Mouse (Mus musculus): ENCODE results near the gene Orai3. TPM values are rescaled to one million over a fixed set of nuclear protein-coding genes. Genes with fewer than 3 reads are reported as not detected.

Orai3 gene
- polyA plus RNA-seq (2017; shearing (Covaris generic)) = 10 to 100 TPM; 20.0 to 30.8 TPM

DNA sequence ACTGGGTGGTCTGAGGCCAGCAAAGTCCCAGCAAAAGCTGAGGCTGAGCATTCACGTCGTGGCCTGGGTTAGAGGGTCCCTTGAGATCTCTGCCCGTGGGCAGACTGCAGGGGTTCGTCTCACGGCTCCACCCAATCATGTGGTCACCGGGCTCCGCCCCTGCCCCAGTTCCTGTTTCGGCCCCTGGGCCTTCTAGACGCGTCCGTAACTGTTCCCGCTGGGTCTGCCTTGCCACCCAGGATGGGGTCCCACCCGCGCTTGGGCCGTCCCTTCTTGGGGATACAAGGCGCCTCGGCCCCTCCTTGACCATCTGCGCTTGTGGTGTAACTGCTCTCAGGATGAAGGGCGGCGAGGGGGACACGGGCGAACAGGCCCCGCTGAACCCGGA lies at the start of gene Orai3:
TSS of gene Orai3 (plus strand) at position 165 of the 388 bp plus-strand sequence.

DNA sequence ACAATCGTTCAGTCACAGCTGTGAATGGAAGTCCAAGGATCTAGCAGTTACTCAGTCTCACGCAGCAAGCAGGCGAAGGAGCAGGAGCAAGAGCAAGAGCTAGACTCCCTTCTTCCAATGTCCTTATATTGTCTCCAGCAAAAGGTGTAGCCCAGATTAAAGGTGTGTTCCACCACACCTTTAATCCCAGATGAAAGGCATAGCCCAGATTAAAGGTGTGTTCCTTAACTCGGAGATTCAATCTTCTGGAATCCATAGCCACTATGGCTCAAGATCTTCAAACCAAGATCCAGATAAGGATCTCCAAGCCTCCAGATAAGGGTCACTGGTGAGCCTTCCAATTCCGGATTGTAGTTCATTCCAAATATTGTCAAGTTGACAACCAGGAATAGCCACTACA lies 37.5 kb upstream of the Orai3 start, which contains the start of gene Ctf2:
TSS of gene Ctf2 (minus strand) at position 101 of the 400 bp plus-strand sequence.

DNA sequence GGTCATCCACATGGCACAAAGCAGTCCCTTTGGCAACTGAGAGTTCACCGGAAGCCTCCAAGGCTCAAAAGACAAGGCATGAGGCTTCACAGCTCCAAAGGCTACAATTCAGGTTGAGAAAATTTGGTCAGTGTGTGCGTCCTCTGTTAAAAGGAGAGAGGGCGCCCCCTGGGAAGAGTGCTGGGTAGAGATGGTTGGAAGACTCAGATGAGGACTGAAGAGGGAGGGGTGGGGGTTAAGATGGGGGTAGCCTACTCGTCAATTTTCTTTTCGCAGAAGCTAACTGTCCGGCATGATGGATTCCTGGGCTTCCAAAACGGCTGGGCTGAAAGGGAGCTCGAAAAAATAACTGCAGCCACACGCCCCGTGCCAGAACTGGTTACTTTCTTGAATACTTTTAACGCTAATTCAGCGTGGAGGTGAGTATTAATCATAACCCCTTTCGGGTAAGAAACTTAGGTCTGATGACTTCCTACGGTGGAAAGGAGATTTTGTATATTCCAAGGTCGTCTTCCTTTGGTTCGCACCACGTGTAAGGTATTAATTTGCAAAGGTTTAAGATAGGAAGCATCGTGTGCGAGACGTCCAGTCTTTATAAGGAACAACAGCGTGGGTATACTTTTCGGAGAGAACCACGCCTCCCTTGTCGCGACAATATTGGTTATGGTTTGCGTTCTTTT lies 25.1 kb upstream of the Orai3 start, which contains the start of gene Fbxl19:
TSS of gene Fbxl19 (plus strand) at position 178 of the 680 bp plus-strand sequence.

DNA sequence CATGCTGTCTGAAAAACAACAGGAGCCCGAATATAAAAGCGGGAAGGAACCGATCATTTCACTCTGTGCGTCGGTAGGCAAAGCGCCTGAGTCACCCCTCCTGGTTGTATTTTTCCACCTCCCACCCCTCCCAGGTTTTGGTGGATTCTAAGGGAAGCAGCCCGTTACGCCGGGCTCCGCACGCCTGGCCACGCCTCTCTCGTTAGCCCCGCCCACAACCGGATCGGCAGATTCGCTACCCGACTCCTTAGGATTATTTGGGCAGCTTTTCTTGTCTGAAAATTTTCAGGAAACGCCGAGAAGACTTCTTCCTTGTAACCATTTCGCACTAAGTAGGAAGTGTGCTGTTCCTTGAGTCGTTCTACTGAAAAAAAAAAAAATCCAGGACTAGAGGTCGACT lies 6.8 kb downstream of the Orai3 start, which contains the start of gene Setd1a:
TSS of gene Setd1a (plus strand) at position 245 of the 400 bp plus-strand sequence.

DNA sequence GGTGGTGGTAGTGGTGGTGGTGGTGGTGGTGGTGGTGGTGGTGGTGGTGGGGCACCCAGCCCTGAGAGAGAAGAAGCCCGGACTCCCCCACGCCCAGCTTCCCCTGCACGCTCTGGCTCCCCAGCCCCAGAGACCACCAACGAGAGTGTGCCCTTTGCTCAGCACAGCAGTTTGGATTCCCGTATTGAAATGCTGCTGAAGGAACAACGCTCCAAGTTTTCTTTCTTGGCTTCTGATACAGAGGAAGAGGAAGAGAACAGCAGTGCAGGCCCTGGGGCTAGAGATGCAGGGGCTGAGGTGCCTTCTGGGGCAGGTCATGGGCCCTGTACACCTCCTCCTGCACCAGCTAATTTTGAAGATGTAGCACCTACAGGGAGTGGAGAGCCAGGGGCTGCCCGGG lies 15.7 kb downstream of the Orai3 start, which contains the start of gene Gm49388:
TSS of gene Gm49388 (plus strand) at position 301 of the 400 bp plus-strand sequence.

DNA sequence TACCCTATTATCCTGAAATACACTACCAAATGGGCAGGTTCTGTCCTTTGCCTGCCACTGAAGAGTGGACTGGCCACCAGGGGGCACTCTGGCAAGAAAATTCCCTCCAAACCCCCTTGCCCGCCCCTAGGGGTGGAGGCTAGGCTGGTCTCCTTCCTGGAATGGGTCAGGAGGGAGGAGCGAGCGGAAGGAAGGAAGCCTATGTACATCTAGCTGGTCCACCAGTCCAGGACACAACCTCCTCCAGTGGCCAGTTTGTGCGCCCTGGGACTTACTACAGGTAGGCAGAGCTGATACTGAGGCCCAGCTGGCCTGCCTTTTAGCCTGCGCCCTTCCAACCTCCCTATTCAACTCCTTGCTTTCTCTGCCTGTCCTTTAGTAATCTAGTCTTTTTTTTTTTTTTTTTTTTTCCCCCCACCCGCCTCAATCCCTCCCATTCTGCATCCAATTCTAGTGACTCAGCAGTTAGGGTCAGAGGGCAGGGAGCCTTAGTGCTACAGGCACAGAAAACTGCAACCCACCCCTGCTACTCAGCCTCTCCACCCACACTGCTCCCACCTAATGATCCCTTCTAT lies 30.9 kb downstream of the Orai3 start, which contains the start of gene Hsd3b7:
TSS of gene Hsd3b7 (plus strand) at position 170 of the 575 bp plus-strand sequence.

DNA sequence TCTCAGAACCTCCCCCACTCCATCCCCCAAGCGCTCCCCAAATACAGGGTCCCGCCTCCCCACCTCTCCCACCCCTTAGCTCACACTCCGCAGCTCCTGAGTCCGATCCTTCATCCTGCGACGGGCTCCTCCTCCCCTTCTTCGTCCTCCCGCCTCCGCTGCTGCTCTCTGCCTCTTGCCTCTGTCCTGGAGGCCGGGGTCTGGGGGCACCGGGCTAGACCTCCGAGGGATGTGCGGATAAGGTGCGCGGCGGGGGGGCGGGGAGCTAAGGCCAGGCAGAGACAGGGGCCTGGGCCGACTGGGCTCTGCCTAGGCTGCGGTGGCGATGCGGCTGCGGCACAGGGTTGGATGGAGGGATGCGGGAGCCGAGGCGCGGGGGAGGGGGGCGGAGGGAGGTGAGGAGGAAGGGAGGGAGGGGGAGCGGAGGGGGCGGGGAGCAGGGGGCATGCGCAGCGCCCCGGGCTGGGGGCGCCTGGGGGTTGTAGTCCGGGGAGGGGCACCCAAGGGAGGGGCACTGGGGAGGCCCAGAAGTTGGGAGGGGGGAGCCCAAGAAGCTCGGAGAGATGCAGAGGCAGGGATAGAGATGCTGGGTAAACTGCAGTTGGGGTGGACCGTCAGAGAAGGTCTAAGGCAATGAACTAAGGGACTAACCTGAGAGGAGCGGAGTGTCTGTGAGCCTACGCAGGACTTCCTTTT lies 54.7 kb downstream of the Orai3 start, which contains the start of the genes Stx4a and Stx1b:
TSS of gene Stx4a (plus strand) at position 119 of the 696 bp plus-strand sequence.
TSS of gene Stx1b (minus strand) at position 374 of the 696 bp plus-strand sequence.

Other genes starting within 250 kb of the Orai3 start
- 10 to 100 TPM; 11.5 to 15.8 TPM for gene Tmem265, start 208.4 kb upstream of the Orai3 start, polyA plus RNA-seq (2017; shearing (Covaris generic))
- gene Phkg2, start 196.5 kb upstream of the Orai3 start, polyA plus RNA-seq (2017; shearing (Covaris generic)) = 100 to 1,000 TPM; 108 to 132 TPM
- 1 to 10 TPM in 1 of 2 experiments, under 1 TPM in 1; 0.82 to 1.1 TPM for gene Ccdc189, start 181.2 kb upstream of the Orai3 start, polyA plus RNA-seq (2017; shearing (Covaris generic))
- 100 to 1,000 TPM; 107 to 163 TPM for gene Rnf40, start 181.0 kb upstream of the Orai3 start, polyA plus RNA-seq (2017; shearing (Covaris generic))
- under 1 TPM in 1 of 2 experiments, not detected in 1; 0.24 TPM for gene Zfp629, start 154.0 kb upstream of the Orai3 start, polyA plus RNA-seq (2017; shearing (Covaris generic))
- 10 to 100 TPM; 79.5 to 92.8 TPM for gene Bcl7c, start 60.9 kb upstream of the Orai3 start, polyA plus RNA-seq (2017; shearing (Covaris generic))
- under 1 TPM in 1 of 2 experiments, not detected in 1; 0.19 TPM for gene Ctf1, start 57.1 kb upstream of the Orai3 start, polyA plus RNA-seq (2017; shearing (Covaris generic))
- under 1 TPM in 1 of 2 experiments, not detected in 1; 0.21 TPM for gene Ctf2, start 37.6 kb upstream of the Orai3 start, polyA plus RNA-seq (2017; shearing (Covaris generic))
- 1 to 10 TPM in 1 of 2 experiments, under 1 TPM in 1; 0.80 to 1.0 TPM for gene Fbxl19, start 25.3 kb upstream of the Orai3 start, polyA plus RNA-seq (2017; shearing (Covaris generic))
- 1 to 10 TPM; 3.8 to 6.5 TPM for gene Setd1a, start 6.9 kb downstream of the Orai3 start, polyA plus RNA-seq (2017; shearing (Covaris generic))
- gene Gm49388, start 15.8 kb downstream of the Orai3 start, polyA plus RNA-seq (2017; shearing (Covaris generic)) = not detected
- gene Hsd3b7, start 30.8 kb downstream of the Orai3 start, polyA plus RNA-seq (2017; shearing (Covaris generic)) = 1 to 10 TPM; 1.6 to 6.7 TPM
- 100 to 1,000 TPM; 147 to 189 TPM for gene Stx4a, start 54.5 kb downstream of the Orai3 start, polyA plus RNA-seq (2017; shearing (Covaris generic))
- under 1 TPM; 0.51 to 0.56 TPM for gene Stx1b, start 54.7 kb downstream of the Orai3 start, polyA plus RNA-seq (2017; shearing (Covaris generic))
- gene Zfp646, start 106.4 kb downstream of the Orai3 start, polyA plus RNA-seq (2017; shearing (Covaris generic)) = 10 to 100 TPM; 43.6 to 44.7 TPM
- 10 to 100 TPM; 13.1 to 20.9 TPM for gene Zfp668, start 107.0 kb downstream of the Orai3 start, polyA plus RNA-seq (2017; shearing (Covaris generic))
- gene Prss53, start 121.2 kb downstream of the Orai3 start, polyA plus RNA-seq (2017; shearing (Covaris generic)) = 1 to 10 TPM; 1.1 to 2.5 TPM
- not detected for gene Gm21974, start 125.6 kb downstream of the Orai3 start, polyA plus RNA-seq (2017; shearing (Covaris generic))
- gene Vkorc1, start 125.8 kb downstream of the Orai3 start, polyA plus RNA-seq (2017; shearing (Covaris generic)) = 10 to 100 TPM; 43.9 to 54.4 TPM
- 10 to 100 TPM; 50.0 to 58.9 TPM for gene Bckdk, start 134.3 kb downstream of the Orai3 start, polyA plus RNA-seq (2017; shearing (Covaris generic))
- gene Kat8, start 142.7 kb downstream of the Orai3 start, polyA plus RNA-seq (2017; shearing (Covaris generic)) = 10 to 100 TPM; 37.9 to 46.2 TPM
- gene Prss8, start 160.3 kb downstream of the Orai3 start, polyA plus RNA-seq (2017; shearing (Covaris generic)) = 1 to 10 TPM in 1 of 2 experiments, under 1 TPM in 1; 0.76 to 1.9 TPM
- gene Prss36, start 176.9 kb downstream of the Orai3 start, polyA plus RNA-seq (2017; shearing (Covaris generic)) = 1 to 10 TPM; 2.9 to 3.4 TPM
- 100 to 1,000 TPM; 120 to 128 TPM for gene Fus, start 197.6 kb downstream of the Orai3 start, polyA plus RNA-seq (2017; shearing (Covaris generic))
- 100 to 1,000 TPM; 256 to 301 TPM for gene Pycard, start 224.1 kb downstream of the Orai3 start, polyA plus RNA-seq (2017; shearing (Covaris generic))
- gene Trim72, start 234.1 kb downstream of the Orai3 start, polyA plus RNA-seq (2017; shearing (Covaris generic)) = not detected

Measured in inflammation-experienced regulatory T-cells (primary cell).